Mouse (Mus musculus) layer of hippocampus, adult 2 months (tissue): Measurements from ENCODE around the gene Tmed9. TPM values are rescaled to one million over a fixed set of nuclear protein-coding genes. Genes with fewer than 3 reads are reported as not detected.
A peak's percentile ranks its signal among the peaks of the same experiment; 100 is the strongest.
"Not testable (repeated sequence)": the region's sequence is repeated elsewhere in the genome, so short reads cannot be mapped to it uniquely, and the experiment has no call there.

Experiments used
- DNase-seq, 2 experiments: peaks; one replicate each; pipeline ENCODE4 v3.0.0; 2022; ENCODE audit warnings: low spot score in 2 of 2
- H3K27ac ChIP-seq: fragments of 200-600 bp; 2 replicates; pipeline ENCODE4 v1.8.1; 2022
- H3K4me3 ChIP-seq: fragments of 200-600 bp; 2 replicates; pipeline ENCODE4 v1.8.1; 2022; ENCODE audit warnings: mild to moderate bottlenecking
- CTCF ChIP-seq: fragments of 200-600 bp; conservative IDR thresholded peaks from 2 replicates; pipeline ENCODE4 v1.8.1; 2022; ENCODE audit warnings: antibody characterized with exemption, mild to moderate bottlenecking, moderate library complexity
- total RNA-seq, 2 experiments: library from RNA; stranded (reverse); gene quantifications; 2 replicates each; pipeline ENCODE4 v1.2.3; 2021

The Tmed9 gene
- total RNA-seq, 2 experiments from 2014 or later = 133 to 138 TPM

- H3K4me3 ChIP-seq = peak overlapping the region; percentile 24; the same call in 1 of the 2 replicates
- TF ChIP-seq CTCF = no peak
- DNase-seq = no peak
- peak overlapping the region; percentile 47; the same call in 1 of the 2 replicates for H3K27ac ChIP-seq
Observed at GRCm38 (mm10) chr13:55636185-55636983, 62.9 kb downstream of the Tmed9 start.

DNA sequence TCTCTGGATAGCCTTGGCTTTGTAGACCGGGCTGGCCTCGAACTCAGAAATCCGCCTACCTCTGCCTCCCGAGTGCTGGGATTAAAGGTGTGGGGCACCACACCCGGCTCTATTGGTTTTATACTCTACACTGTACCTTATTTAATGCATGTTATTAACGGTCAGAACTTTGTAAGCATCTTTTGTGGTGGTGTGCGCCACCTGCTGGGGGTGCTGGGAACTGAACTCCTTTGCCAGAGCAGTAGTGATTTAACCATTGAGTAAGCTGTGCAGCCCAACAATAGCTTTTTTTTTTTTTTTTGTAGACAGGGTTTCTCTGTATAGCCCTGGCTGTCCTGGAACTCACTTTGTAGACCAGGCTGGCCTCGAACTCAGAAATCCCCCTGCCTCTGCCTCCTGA is 66.9 kb downstream of the Tmed9 start:
- peak; percentile 86 for TF ChIP-seq CTCF
- peak; percentile 69 to 87 for DNase-seq
- not testable (repeated sequence) for H3K4me3 ChIP-seq, H3K27ac ChIP-seq

- TF ChIP-seq CTCF = peak; percentile 69
- no peak for DNase-seq
- no peak overlapping the region for H3K27ac ChIP-seq
- H3K4me3 ChIP-seq = no peak overlapping the region
Observed at GRCm38 (mm10) chr13:55644525-55644924, 71.0 kb downstream of the Tmed9 start.

Other genes with a start within 250 kb of the Tmed9 start
- gene Mxd3, start 243.9 kb upstream of the Tmed9 start, total RNA-seq = 1 to 10 TPM; 1.2 to 1.8 TPM
- gene Lman2, start 210.9 kb upstream of the Tmed9 start, total RNA-seq = 10 to 100 TPM; 66.2 to 66.8 TPM
- gene Rgs14, start 204.0 kb upstream of the Tmed9 start, total RNA-seq = 100 to 1,000 TPM; 113 to 119 TPM
- under 1 TPM in 1 of 2 experiments, not detected in 1; 0.15 TPM for gene Slc34a1, start 175.5 kb upstream of the Tmed9 start, total RNA-seq
- gene Pfn3, start 158.5 kb upstream of the Tmed9 start, total RNA-seq = not detected
- under 1 TPM; 0.44 to 0.93 TPM for gene F12, start 146.9 kb upstream of the Tmed9 start, total RNA-seq
- 10 to 100 TPM; 64.8 to 65.8 TPM for gene Grk6, start 128.7 kb upstream of the Tmed9 start, total RNA-seq
- 10 to 100 TPM; 83.0 to 84.5 TPM for gene Prr7, start 109.5 kb upstream of the Tmed9 start, total RNA-seq
- 100 to 1,000 TPM; 396 to 403 TPM for gene Dbn1, start 85.6 kb upstream of the Tmed9 start, total RNA-seq
- gene Pdlim7, start 60.1 kb upstream of the Tmed9 start, total RNA-seq = 10 to 100 TPM; 97.4 to 99.9 TPM
- 10 to 100 TPM; 12.2 to 13.7 TPM for gene Dok3, start 44.4 kb upstream of the Tmed9 start, total RNA-seq
- gene Ddx41, start 37.1 kb upstream of the Tmed9 start, total RNA-seq = 10 to 100 TPM; 56.2 to 60.6 TPM
- gene Fam193b, start 2.6 kb upstream of the Tmed9 start, total RNA-seq = 10 to 100 TPM; 95.3 to 97.7 TPM
- gene B4galt7, start 26.2 kb downstream of the Tmed9 start, total RNA-seq = 10 to 100 TPM; 22.8 to 24.3 TPM
- 10 to 100 TPM; 38.7 to 50.2 TPM for gene Caml, start 49.3 kb downstream of the Tmed9 start, total RNA-seq
- gene Ddx46, start 61.3 kb downstream of the Tmed9 start, total RNA-seq = 10 to 100 TPM; 50.8 to 54.8 TPM
- 10 to 100 TPM; 75.1 to 75.5 TPM for gene B230219D22Rik, start 119.4 kb downstream of the Tmed9 start, total RNA-seq
- gene Txndc15, start 140.9 kb downstream of the Tmed9 start, total RNA-seq = 10 to 100 TPM; 68.6 to 69.0 TPM
- gene Pcbd2, start 153.6 kb downstream of the Tmed9 start, total RNA-seq = 10 to 100 TPM; 33.2 to 35.2 TPM
- under 1 TPM in 1 of 2 experiments, not detected in 1; 0.27 TPM for gene Catsper3, start 210.8 kb downstream of the Tmed9 start, total RNA-seq